Mouse (Mus musculus) small intestine, adult 2 months (tissue): ENCODE measurements around the gene Qsox2.

Experiments used
- CTCF ChIP-seq: fragments of 200-500 bp; IDR thresholded peaks from 2 replicates; pipeline ENCODE4 v1.5.1; 2012; ENCODE audit warnings: low read depth, mild to moderate bottlenecking, control low read depth, inconsistent platforms, low read length, moderate library complexity, mixed read lengths; ENCODE audit not compliant: insufficient replicate concordance, insufficient read length; ENCODE audit errors: extremely low read depth
- POLR2A ChIP-seq: fragments of 200-500 bp; IDR thresholded peaks from 2 replicates; pipeline ENCODE4 v1.6.1; 2012; ENCODE audit warnings: low read depth, mild to moderate bottlenecking, control low read depth, inconsistent platforms, low read length, moderate library complexity

DNA sequence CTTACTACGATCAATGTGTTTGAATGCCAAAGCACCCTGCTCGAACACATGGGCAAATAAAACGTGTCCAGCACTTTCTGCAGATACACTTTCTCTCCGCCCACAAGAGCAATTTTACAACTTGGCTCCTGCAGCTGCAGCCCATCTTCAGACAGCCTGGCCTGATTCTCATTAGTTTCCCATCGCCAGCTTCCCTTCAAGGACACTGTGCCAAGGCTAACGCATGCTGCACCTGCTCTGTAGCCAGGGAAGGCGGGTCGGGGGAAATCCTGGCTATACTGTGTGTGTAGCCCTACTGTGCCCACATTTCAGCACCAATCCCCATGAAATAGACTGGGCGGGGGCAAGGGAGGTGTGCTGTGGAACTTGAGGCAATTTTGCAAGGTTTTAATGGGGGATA lies 3.0 kb upstream of the Qsox2 start:
- TF ChIP-seq POLR2A (no peak), CTCF (no peak)
